Mouse (Mus musculus) bone marrow, adult 2 months (tissue): ENCODE data around the gene Cdc7.

Experiments
- CTCF ChIP-seq: fragments of 200-500 bp; IDR thresholded peaks from 2 replicates; pipeline ENCODE4 v1.5.1; 2011; ENCODE audit warnings: low read length, control low read depth; ENCODE audit not compliant: control insufficient read depth, insufficient read depth
- POLR2A ChIP-seq: fragments of 200-500 bp; IDR thresholded peaks from 2 replicates; pipeline ENCODE4 v1.6.1; 2011; ENCODE audit warnings: low read depth, mild to moderate bottlenecking, control low read depth, low read length, borderline replicate concordance; ENCODE audit not compliant: control insufficient read depth

- TF ChIP-seq CTCF (no peak), POLR2A (no peak)
Measured at GRCm38 (mm10) chr5:107012030-107012715, 48.1 kb downstream of the Cdc7 start.
